Mouse (Mus musculus) embryonic facial prominence, embryonic 14.5 days (tissue): ENCODE results near the gene Crabp1. TPM values are rescaled to one million over a fixed set of nuclear protein-coding genes. Genes with fewer than 3 reads are reported as not detected.

Experiments
- ATAC-seq: fragments of 200-750 bp; cut with Nextera tagmentation; 2 replicates; pipeline ENCODE4 v1.8.0; 2017; ENCODE audit warnings: low read depth, moderate number of reproducible peaks, moderate TSS enrichment
- DNase-seq: peaks from one replicate; pipeline ENCODE4 v3.0.0-alpha.2; 2015; ENCODE audit warnings: low spot score
- H3K27ac ChIP-seq: fragments of 300-500 bp; sonication (generic); replicated peaks from 2 replicates; pipeline ENCODE4 v1.5.1; 2014; ENCODE audit warnings: low read depth, mild to moderate bottlenecking, low read length, moderate library complexity
- H3K27me3 ChIP-seq: fragments of 300-500 bp; sonication (generic); replicated peaks from 2 replicates; pipeline ENCODE4 v1.6.1; 2014; ENCODE audit warnings: low read length; ENCODE audit not compliant: control insufficient read depth, insufficient read depth
- H3K36me3 ChIP-seq: fragments of 300-500 bp; sonication (generic); 2 replicates; pipeline ENCODE4 v1.6.1; 2014; ENCODE audit warnings: low read length, mixed read lengths; ENCODE audit not compliant: control insufficient read depth, insufficient read depth
- H3K4me1 ChIP-seq: fragments of 300-500 bp; sonication (generic); 2 replicates; pipeline ENCODE4 v1.6.1; 2014; ENCODE audit warnings: antibody characterized with exemption, low read length; ENCODE audit not compliant: control insufficient read depth, insufficient read depth
- H3K4me2 ChIP-seq: fragments of 300-500 bp; sonication (generic); 2 replicates; pipeline ENCODE4 v1.6.1; 2014; ENCODE audit warnings: low read depth, mild to moderate bottlenecking, low read length, moderate library complexity, mixed read lengths
- H3K4me3 ChIP-seq: fragments of 300-500 bp; sonication (generic); 2 replicates; pipeline ENCODE4 v1.5.1; 2014; ENCODE audit warnings: low read depth, mild to moderate bottlenecking, low read length
- H3K9ac ChIP-seq: fragments of 300-500 bp; sonication (generic); 2 replicates; pipeline ENCODE4 v1.6.1; 2014; ENCODE audit warnings: low read depth, mild to moderate bottlenecking, low read length, moderate library complexity, mixed read lengths
- H3K9me3 ChIP-seq: fragments of 300-500 bp; sonication (generic); 2 replicates; pipeline ENCODE4 v1.6.1; 2016; ENCODE audit warnings: low read length; ENCODE audit not compliant: control insufficient read depth
- WGBS: fragments of 180-500 bp; shearing (Covaris S2); extraction: QIAGEN DNeasy Blood & Tissue Kit; methylation state at CpG from one replicate; pipeline ENCODE4 v1.1.7; 2014; 5-methylcytosine and 5-hydroxymethylcytosine counted together
- polyA plus RNA-seq: library from polyadenylated mRNA; unstranded; fragments of >200 nt; fragmentation: Nextera tagmentation; extraction: Ambion mirVana; gene quantifications from 2 replicates; pipeline ENCODE4 v1.2.1, GENCODE M21; 2014

Gene Crabp1
- polyA plus RNA-seq = 389 and 501 TPM in 2 replicates

- DNase-seq = peak; percentile 82
- H3K4me3 ChIP-seq = peak within 1 kb of the TSS; percentile 51
- H3K9me3 ChIP-seq = no peaks in the 10 kb centered on the region
- peaks cover 4% of the 10 kb centered on the region; the same call in 1 of the 2 replicates for H3K36me3 ChIP-seq
- peak within 1 kb of the TSS; percentile 66 for H3K9ac ChIP-seq
- no peak within 1 kb of the TSS; the same call in 1 of the 2 replicates for H3K27ac ChIP-seq
- under 1% methylated on average over 22 of the region's 45 CpGs for WGBS
- H3K27me3 ChIP-seq = peaks cover 21% of the 10 kb centered on the region; the same call in 1 of the 2 replicates
- H3K4me2 ChIP-seq = peak within 1 kb of the TSS; percentile 85
- peak; percentile 81 for ATAC-seq
- peaks cover 7% of the 10 kb centered on the region; the same call in 1 of the 2 replicates for H3K4me1 ChIP-seq
These were observed at the start of gene Crabp1 for GRCm38 (mm10) chr9:54764561-54765217. Gene Crabp1 (plus strand): TSS chr9:54764748.

- 89% methylated on average over 3 of the region's 3 CpGs for WGBS
- Histone ChIP-seq H3K27ac (no peak overlapping the region), H3K9me3 (no peaks in the 10 kb centered on the region), H3K36me3 (peaks cover 96% of the 10 kb centered on the region), H3K9ac (no peak overlapping the region), H3K4me2 (no peak overlapping the region), H3K27me3 (no peaks in the 10 kb centered on the region), H3K4me1 (no peaks in the 10 kb centered on the region), H3K4me3 (no peak overlapping the region)
- DNase-seq = no peak
- no peak for ATAC-seq
These were observed 48.8 kb upstream of the Crabp1 start for GRCm38 (mm10) chr9:54715776-54716175.

- Histone ChIP-seq H3K9me3 (no peaks in the 10 kb centered on the region), H3K27ac (no peak overlapping the region), H3K9ac (no peak overlapping the region), H3K4me1 (no peaks in the 10 kb centered on the region), H3K4me3 (no peak overlapping the region), H3K36me3 (peaks cover 92% of the 10 kb centered on the region), H3K4me2 (no peak overlapping the region), H3K27me3 (no peaks in the 10 kb centered on the region)
- no peak for DNase-seq
- no peak for ATAC-seq
- WGBS = 82% methylated on average over 3 of the region's 3 CpGs
These were observed 47.0 kb upstream of the Crabp1 start for GRCm38 (mm10) chr9:54717527-54717926.

- peaks cover 92% of the 10 kb centered on the region for H3K36me3 ChIP-seq
- ATAC-seq (no peak), DNase-seq (no peak)
- no peaks in the 10 kb centered on the region for H3K9me3 ChIP-seq
- H3K4me1 ChIP-seq = no peaks in the 10 kb centered on the region
- no peak overlapping the region for H3K9ac ChIP-seq
- H3K27ac ChIP-seq = no peak overlapping the region
- H3K27me3 ChIP-seq = no peaks in the 10 kb centered on the region
- 87% methylated on average over 7 of the region's 7 CpGs for WGBS
- no peak overlapping the region for H3K4me2 ChIP-seq
- H3K4me3 ChIP-seq = no peak overlapping the region
These were observed 42.4 kb upstream of the Crabp1 start for GRCm38 (mm10) chr9:54722156-54722555.

GRCm38 (mm10) chr9:54722596-54722995, 42.0 kb upstream of the Crabp1 start:
- Histone ChIP-seq H3K9me3 (no peaks in the 10 kb centered on the region), H3K9ac (no peak overlapping the region), H3K4me3 (no peak overlapping the region), H3K36me3 (peaks cover 93% of the 10 kb centered on the region), H3K27me3 (no peaks in the 10 kb centered on the region), H3K27ac (no peak overlapping the region), H3K4me2 (no peak overlapping the region), H3K4me1 (no peaks in the 10 kb centered on the region)
- 91% methylated on average over 4 of the region's 4 CpGs for WGBS
- DNase-seq (no peak), ATAC-seq (no peak)

GRCm38 (mm10) chr9:54726315-54726714, 38.2 kb upstream of the Crabp1 start:
- no peaks in the 10 kb centered on the region for H3K9me3 ChIP-seq
- H3K27ac ChIP-seq = no peak overlapping the region
- DNase-seq (no peak), ATAC-seq (no peak)
- H3K27me3 ChIP-seq = no peaks in the 10 kb centered on the region
- H3K4me3 ChIP-seq = no peak overlapping the region
- WGBS = 82% methylated on average over 5 of the region's 5 CpGs
- H3K4me1 ChIP-seq = no peaks in the 10 kb centered on the region
- no peak overlapping the region for H3K4me2 ChIP-seq
- peaks cover 81% of the 10 kb centered on the region for H3K36me3 ChIP-seq
- H3K9ac ChIP-seq = no peak overlapping the region

- Histone ChIP-seq H3K9me3 (no peaks in the 10 kb centered on the region), H3K9ac (no peak overlapping the region), H3K27me3 (no peaks in the 10 kb centered on the region), H3K36me3 (peaks cover 25% of the 10 kb centered on the region), H3K4me3 (no peak overlapping the region), H3K4me2 (no peak overlapping the region), H3K4me1 (peaks cover 7% of the 10 kb centered on the region), H3K27ac (no peak overlapping the region)
- WGBS = 85% methylated on average over 2 of the region's 2 CpGs
- ATAC-seq (no peak), DNase-seq (no peak)
These were observed 32.4 kb upstream of the Crabp1 start for GRCm38 (mm10) chr9:54732122-54732521.

GRCm38 (mm10) chr9:54733921-54734638, 30.5 kb upstream of the Crabp1 start, which contains the start of gene Wdr61:
Gene Wdr61 (minus strand): TSS chr9:54734519.
- 1% methylated on average over 27 of the region's 32 CpGs for WGBS
- H3K4me1 ChIP-seq = peaks cover 11% of the 10 kb centered on the region
- peak within 1 kb of the TSS; percentile 70 for H3K27ac ChIP-seq

More at GRCm38 (mm10) chr9:54733921-54734638, 30.5 kb upstream of the Crabp1 start, which contains the start of gene Wdr61:
- DNase-seq (peak; percentile 97), ATAC-seq (peak; percentile 96)
- H3K36me3 ChIP-seq = peaks cover 6% of the 10 kb centered on the region
- no peaks in the 10 kb centered on the region for H3K9me3 ChIP-seq
- peak within 1 kb of the TSS; percentile 82 for H3K4me3 ChIP-seq
- peak within 1 kb of the TSS; percentile 87 for H3K9ac ChIP-seq
- H3K27me3 ChIP-seq = no peaks in the 10 kb centered on the region
- peak within 1 kb of the TSS; percentile 74 for H3K4me2 ChIP-seq
